Mouse (Mus musculus) intestine, embryonic 14.5 days (tissue): ENCODE measurements at regions not wholly inside any gene's neighbourhood (a gene's known extent, or its start where the extent isn't known, plus 50 kb on each side); places are given as distances from the start of the nearest gene placed in this dataset.

Experiments
- ATAC-seq: fragments of 200-750 bp; cut with Nextera tagmentation; replicated peaks from 2 replicates; pipeline ENCODE4 v1.8.0; 2017; ENCODE audit warnings: low read depth, moderate number of reproducible peaks, moderate TSS enrichment, moderate library complexity; ENCODE audit not compliant: low FRiP score, low TSS enrichment
- DNase-seq: peaks from one replicate; pipeline ENCODE4 v3.0.0-alpha.2; 2018; ENCODE audit warnings: low spot score
- H3K27ac ChIP-seq: fragments of 300-500 bp; sonication (generic); 2 replicates; pipeline ENCODE4 v1.5.1; 2014; ENCODE audit warnings: low read depth, mild to moderate bottlenecking, control low read depth
- H3K27me3 ChIP-seq: fragments of 300-500 bp; sonication (generic); replicated peaks from 2 replicates; pipeline ENCODE4 v1.6.1; 2014; ENCODE audit warnings: low read length, control low read depth; ENCODE audit not compliant: control insufficient read depth, insufficient read depth
- H3K36me3 ChIP-seq: fragments of 300-500 bp; sonication (generic); 2 replicates; pipeline ENCODE4 v1.6.1; 2014; ENCODE audit warnings: low read length, control low read depth; ENCODE audit not compliant: control insufficient read depth, insufficient read depth
- H3K4me1 ChIP-seq: fragments of 300-500 bp; sonication (generic); replicated peaks from 2 replicates; pipeline ENCODE4 v1.6.1; 2014; ENCODE audit warnings: low read length, control low read depth, mixed read lengths; ENCODE audit not compliant: control insufficient read depth, insufficient read depth
- H3K4me2 ChIP-seq: fragments of 300-500 bp; sonication (generic); 2 replicates; pipeline ENCODE4 v1.6.1; 2014; ENCODE audit warnings: low read length
- H3K4me3 ChIP-seq: fragments of 300-500 bp; sonication (generic); 2 replicates; pipeline ENCODE4 v1.5.1; 2014; ENCODE audit warnings: low read depth, low read length, control low read depth, mixed read lengths
- H3K9ac ChIP-seq: fragments of 300-500 bp; sonication (generic); 2 replicates; pipeline ENCODE4 v1.6.1; 2014; ENCODE audit warnings: mild to moderate bottlenecking, low read length
- H3K9me3 ChIP-seq: fragments of 300-500 bp; sonication (generic); 2 replicates; pipeline ENCODE4 v1.6.1; 2016; ENCODE audit warnings: low read length, control low read depth; ENCODE audit not compliant: control insufficient read depth
- WGBS: fragments of 180-500 bp; shearing (Covaris S2); extraction: QIAGEN DNeasy Blood & Tissue Kit; methylation state at CpG from one replicate; pipeline ENCODE4 v1.1.7; 2014; 5-methylcytosine and 5-hydroxymethylcytosine counted together

DNA sequence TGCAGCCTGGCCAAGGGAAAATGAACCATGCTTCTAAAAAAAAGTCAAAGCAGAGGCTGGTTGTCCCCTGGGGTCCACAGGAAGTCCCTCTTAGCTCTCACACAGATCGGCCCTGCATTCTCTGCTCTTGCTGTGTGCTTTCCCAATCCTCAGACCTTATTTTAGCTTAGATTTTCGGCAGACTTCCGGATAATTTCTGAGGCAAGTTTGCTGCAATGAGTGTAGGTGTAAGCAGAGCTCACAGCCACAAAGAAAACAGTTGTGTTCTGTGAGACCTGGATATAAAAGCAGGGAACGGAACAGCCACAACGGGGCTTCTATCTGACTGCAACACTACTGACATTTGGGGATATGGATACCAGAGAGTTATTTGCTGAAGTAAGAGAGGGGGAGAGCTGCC, 271.9 kb downstream of the Xpnpep1 start:
- Histone ChIP-seq H3K27me3 (no peaks in the 10 kb centered on the region), H3K4me1 (no peaks in the 10 kb centered on the region), H3K4me3 (no peak overlapping the region), H3K36me3 (no peaks in the 10 kb centered on the region), H3K9ac (no peak overlapping the region), H3K9me3 (no peaks in the 10 kb centered on the region), H3K27ac (no peak overlapping the region), H3K4me2 (no peak overlapping the region)
- no peak for ATAC-seq
- no peak for DNase-seq
- 84% methylated on average over 5 of the region's 5 CpGs for WGBS

DNA sequence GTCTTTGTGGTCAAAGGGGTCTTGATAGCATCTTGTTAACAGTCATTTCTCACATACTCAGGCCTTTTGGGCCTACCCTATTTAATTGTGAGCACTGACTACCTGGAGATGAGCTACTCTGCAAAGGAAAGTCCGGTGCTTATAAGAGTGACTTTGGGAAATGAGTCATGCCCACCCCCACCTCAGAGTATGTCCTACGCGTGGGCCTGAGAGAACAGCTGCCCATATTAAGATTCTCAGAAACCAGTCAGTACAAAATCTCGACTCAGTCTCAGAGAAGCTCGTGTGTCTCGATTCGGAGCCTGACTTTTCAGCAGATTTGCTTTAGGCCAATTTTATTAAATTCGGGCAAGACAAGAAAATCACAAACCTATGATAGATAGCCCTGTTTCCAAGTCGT, 301.1 kb downstream of the Xpnpep1 start:
- Histone ChIP-seq H3K27me3 (no peaks in the 10 kb centered on the region), H3K36me3 (no peaks in the 10 kb centered on the region), H3K4me1 (no peaks in the 10 kb centered on the region), H3K9me3 (no peaks in the 10 kb centered on the region), H3K27ac (no peak overlapping the region), H3K4me2 (no peak overlapping the region), H3K9ac (no peak overlapping the region), H3K4me3 (no peak overlapping the region)
- no peak for DNase-seq
- 93% methylated on average over 9 of the region's 9 CpGs for WGBS
- no peak for ATAC-seq

DNA sequence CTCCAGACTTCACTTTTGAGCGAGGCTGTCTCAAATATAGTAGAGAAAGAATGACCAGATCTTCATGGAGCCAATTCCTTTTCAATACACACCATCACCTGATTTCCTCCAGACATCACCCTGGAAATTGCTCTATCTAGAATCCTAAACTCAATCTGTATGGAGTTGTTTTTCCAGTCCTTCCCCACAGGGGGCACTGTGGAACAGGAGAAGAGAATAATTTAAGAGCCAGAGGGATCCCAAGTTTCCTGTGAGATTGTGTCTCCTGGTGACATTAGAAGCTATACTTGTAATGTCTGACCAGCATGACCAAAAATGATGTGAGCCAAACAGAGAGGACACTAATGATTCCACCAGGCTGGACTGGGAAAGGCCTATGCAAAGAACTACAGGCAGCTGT, 318.2 kb downstream of the Xpnpep1 start:
- Histone ChIP-seq H3K4me3 (no peak overlapping the region), H3K4me2 (no peak overlapping the region), H3K36me3 (no peaks in the 10 kb centered on the region), H3K9ac (no peak overlapping the region), H3K4me1 (no peaks in the 10 kb centered on the region), H3K27ac (no peak overlapping the region), H3K27me3 (no peaks in the 10 kb centered on the region), H3K9me3 (no peaks in the 10 kb centered on the region)
- ATAC-seq (no peak), DNase-seq (peak; percentile 53)
- WGBS: 19% methylated on average over 1 of the region's 1 CpGs

DNA sequence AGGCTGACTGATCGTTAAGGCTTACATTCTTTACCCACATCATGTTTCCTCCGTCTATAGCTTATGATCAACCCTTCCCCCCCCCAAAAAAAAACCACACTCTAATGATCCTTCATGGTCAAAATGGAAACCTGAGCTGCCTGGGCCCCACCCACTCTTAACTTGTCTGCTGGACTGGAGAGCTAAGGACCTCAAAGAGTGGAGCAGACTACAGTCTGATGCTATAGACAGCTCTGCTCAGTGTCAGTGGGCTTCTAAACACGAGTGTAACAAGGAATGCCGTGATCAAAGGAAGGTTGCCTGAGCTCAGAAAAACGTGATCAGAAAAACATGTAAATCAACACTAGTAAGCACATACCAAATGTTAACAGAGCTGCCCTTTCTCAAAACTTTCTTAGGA, 324.7 kb downstream of the Xpnpep1 start:
- Histone ChIP-seq H3K27ac (no peak overlapping the region), H3K4me2 (no peak overlapping the region), H3K4me1 (no peaks in the 10 kb centered on the region), H3K9ac (no peak overlapping the region), H3K4me3 (no peak overlapping the region), H3K27me3 (no peaks in the 10 kb centered on the region), H3K9me3 (no peaks in the 10 kb centered on the region), H3K36me3 (no peaks in the 10 kb centered on the region)
- ATAC-seq (no peak), DNase-seq (no peak)
- 34% methylated on average over 5 of the region's 5 CpGs for WGBS

DNA sequence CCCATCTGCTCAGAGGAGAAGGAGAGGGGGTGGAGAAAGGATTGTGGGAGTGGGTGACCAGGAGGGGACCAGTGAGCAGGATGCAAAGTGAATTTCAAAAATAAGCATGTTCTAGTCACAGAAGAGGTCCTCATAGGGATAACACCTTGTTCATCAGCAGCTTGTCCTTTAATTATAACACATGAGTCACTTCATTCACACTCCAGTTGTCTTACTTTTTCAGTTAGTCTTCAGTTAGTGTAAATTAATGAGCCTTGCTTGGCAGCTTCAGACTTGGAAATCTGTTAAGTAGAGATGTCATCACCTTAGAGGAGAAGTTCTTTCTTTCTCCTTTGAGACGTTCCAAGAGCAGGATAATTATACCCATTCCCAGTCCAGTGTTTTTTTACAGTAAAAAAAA, 332.3 kb downstream of the Xpnpep1 start:
- DNase-seq: no peak
- no peak overlapping the region for H3K4me2 ChIP-seq
- H3K9ac ChIP-seq: no peak overlapping the region
- H3K27ac ChIP-seq: no peak overlapping the region
- ATAC-seq: no peak
- H3K27me3 ChIP-seq: no peaks in the 10 kb centered on the region
- no peak overlapping the region for H3K4me3 ChIP-seq
- H3K4me1 ChIP-seq: no peaks in the 10 kb centered on the region
- no peaks in the 10 kb centered on the region for H3K9me3 ChIP-seq
- H3K36me3 ChIP-seq: no peaks in the 10 kb centered on the region
- WGBS: 83% methylated on average over 1 of the region's 1 CpGs

DNA sequence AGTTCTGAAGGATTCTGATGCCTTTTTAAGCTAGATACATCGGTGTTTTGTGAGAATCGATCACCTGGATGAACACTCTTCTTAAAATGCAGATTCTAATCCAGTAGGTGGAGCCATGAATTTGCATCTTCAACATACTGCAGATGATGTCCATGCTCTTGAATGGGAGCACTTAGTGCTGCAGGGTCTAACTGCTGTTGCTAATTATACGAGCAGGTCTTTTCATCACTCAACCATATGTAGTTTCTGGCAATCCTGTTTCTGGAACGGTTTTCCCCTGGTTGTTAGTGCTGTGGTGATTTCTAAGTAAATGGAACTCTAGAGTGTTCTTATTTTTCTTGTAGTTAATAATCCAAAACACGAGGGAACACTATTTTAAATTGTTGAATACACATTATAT, 379.0 kb downstream of the Xpnpep1 start:
- no peaks in the 10 kb centered on the region for H3K9me3 ChIP-seq
- no peak overlapping the region for H3K9ac ChIP-seq
- ATAC-seq: no peak
- H3K4me3 ChIP-seq: no peak overlapping the region
- no peaks in the 10 kb centered on the region for H3K36me3 ChIP-seq
- 78% methylated on average over 5 of the region's 5 CpGs for WGBS
- H3K4me1 ChIP-seq: no peaks in the 10 kb centered on the region
- no peaks in the 10 kb centered on the region for H3K27me3 ChIP-seq
- DNase-seq: no peak
- no peak overlapping the region for H3K4me2 ChIP-seq
- H3K27ac ChIP-seq: no peak overlapping the region

DNA sequence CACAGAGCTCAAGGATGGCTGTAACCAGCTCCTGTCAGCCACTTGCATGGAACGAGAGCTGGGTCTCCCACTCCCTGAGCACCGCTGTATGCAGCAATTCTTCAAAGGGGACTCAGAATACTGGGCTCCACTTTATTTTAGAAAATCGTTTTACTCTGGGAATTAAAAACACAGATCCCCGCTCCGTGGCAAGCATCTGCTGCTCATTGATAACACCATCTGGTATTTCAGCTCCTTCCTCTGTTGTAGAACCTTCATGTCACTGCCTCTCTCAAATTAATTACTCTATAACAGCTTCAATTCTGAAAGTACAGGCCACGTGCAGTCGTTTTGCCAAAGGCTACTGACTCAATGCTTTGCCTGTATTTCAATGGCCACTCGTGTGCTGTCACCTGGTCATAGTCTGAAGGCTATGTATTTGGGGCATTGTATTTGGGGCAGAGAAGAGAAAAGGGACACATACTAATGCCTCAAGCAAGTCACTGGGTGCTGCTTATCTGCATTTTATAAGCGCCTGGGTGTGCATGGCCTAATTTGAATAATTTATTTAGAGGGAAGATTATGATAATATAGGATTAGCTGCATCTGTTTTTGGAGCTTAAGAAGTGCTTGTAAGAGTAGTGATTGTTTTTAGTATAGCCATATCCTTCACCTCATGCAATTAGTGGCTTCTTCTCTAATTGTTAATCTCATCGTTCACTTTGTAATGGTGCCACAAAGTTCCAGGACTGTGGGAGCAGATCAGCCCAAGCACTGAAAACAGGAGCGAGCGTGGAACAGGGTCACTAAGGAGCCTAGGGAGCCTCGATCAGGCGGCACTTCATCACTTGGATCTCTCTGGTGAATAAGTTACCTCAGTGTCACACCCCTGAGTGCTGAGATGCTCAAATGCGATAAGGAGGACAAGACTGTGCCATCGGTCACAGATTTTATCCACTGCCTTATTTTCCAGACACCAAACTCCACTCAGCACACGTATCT, 383.3 kb downstream of the Ins1 start:
- no peak overlapping the region for H3K4me2 ChIP-seq
- no peaks in the 10 kb centered on the region for H3K9me3 ChIP-seq
- no peak for DNase-seq
- no peaks in the 10 kb centered on the region for H3K4me1 ChIP-seq
- no peak overlapping the region for H3K27ac ChIP-seq
- H3K36me3 ChIP-seq: no peaks in the 10 kb centered on the region
- WGBS: 70% methylated on average over 17 of the region's 17 CpGs
- ATAC-seq: no peak
- no peak overlapping the region for H3K9ac ChIP-seq
- no peak overlapping the region for H3K4me3 ChIP-seq
- H3K27me3 ChIP-seq: no peaks in the 10 kb centered on the region

DNA sequence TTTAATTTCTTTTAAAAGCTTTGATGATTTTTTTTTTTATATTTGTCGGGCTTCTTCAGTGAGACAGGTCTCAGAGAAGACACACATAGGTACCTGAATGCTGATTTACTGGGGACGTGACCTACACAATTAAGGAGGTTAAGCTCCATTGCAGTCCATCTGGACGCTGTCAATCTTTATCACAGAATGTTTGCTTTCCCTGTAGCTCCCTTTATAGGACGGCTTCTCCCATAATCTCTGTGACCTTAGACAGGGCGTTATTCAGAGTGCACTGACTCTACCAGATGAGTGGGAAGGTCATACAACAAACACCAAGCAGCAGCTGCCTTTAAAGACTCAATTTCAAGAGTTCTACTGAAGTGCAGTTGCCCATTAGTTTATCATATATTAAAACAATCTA, 376.1 kb downstream of the Ins1 start:
- Histone ChIP-seq H3K9me3 (no peaks in the 10 kb centered on the region), H3K4me1 (no peaks in the 10 kb centered on the region), H3K9ac (no peak overlapping the region), H3K36me3 (no peaks in the 10 kb centered on the region), H3K4me2 (no peak overlapping the region), H3K27me3 (no peaks in the 10 kb centered on the region), H3K4me3 (no peak overlapping the region), H3K27ac (no peak overlapping the region)
- 29% methylated on average over 5 of the region's 5 CpGs for WGBS
- ATAC-seq (no peak), DNase-seq (no peak)

DNA sequence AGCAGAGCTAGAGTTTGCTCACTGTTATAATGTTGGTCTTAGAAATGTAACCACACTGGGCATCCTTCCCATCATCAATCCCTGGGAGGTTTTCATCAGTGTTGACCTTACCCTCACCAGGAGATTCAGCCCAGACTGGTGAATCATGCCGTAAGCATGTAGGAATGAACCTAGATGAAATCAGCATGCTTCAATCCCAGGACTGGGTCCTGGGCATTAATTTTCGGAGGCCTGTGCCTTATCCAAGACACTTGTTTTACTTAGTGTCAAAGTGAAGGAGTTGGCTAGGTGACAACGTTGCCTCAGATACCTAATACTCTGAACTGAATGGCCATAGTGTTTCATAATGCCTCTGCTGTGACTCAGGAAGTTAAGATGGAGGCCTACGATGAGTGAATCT, 368.4 kb downstream of the Ins1 start:
- no peak overlapping the region for H3K4me2 ChIP-seq
- H3K36me3 ChIP-seq: no peaks in the 10 kb centered on the region
- no peak overlapping the region for H3K9ac ChIP-seq
- no peak overlapping the region for H3K27ac ChIP-seq
- no peaks in the 10 kb centered on the region for H3K4me1 ChIP-seq
- ATAC-seq (no peak), DNase-seq (no peak)
- 55% methylated on average over 4 of the region's 4 CpGs for WGBS
- H3K9me3 ChIP-seq: no peaks in the 10 kb centered on the region
- H3K27me3 ChIP-seq: no peaks in the 10 kb centered on the region
- H3K4me3 ChIP-seq: no peak overlapping the region
